Mouse (Mus musculus): Measurements from ENCODE around the gene Pde4dip.

The Pde4dip gene

DNA sequence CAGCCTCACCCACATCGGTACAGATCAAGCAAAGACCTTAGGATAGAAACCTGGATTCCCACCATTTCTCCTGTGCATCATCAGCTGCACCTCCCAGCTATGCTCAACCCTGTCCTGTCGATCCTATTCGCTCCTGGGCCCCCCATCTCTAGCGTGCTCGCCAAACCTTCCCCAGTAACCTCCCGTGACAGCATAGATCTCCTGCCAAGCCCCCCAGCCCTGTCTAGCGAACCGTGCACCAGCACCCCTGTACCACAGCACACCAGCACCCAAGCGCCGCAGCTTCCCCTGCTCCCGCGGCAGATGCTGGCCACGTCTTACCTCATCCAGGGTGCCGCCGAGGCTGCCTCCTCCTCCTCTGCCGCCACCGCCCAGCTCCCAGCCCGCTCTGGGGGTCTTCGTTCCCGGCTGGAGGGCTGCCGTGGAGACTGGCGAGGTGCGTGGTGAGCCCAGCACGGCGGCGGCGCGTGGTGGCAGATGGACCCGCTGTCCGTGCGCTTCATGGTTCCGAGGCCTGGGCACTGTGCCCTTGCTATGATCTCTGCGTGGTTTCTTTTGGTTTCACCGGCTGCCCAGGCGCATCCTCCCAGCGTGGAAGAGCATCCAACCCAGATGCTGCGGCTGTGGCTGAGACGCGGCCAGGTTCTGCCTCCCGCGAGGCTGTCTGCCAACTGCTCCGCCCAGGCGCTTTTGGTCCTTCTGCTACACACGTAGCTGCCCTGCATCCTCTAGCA, at the start of gene Pde4dip:
TSS of gene Pde4dip (minus strand) at position 540 of the 734 bp plus-strand sequence.
- no peak for DNase-seq

DNA sequence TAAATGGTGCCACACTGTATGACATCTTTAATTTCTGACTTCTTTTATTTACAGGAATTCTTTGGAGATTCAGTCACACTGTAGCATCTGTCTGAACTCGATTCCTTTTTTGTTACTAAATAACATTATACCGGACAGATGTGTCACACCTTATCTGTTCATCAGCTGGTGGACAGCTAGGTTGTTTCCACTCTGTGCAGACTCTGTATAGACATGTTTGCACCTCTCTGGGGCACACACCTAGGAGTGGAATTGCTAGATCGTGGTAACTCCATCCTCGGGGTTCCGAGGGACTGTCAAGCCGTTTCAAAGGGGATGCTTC, 49.4 kb upstream of the Pde4dip start:
- no peak for DNase-seq

DNA sequence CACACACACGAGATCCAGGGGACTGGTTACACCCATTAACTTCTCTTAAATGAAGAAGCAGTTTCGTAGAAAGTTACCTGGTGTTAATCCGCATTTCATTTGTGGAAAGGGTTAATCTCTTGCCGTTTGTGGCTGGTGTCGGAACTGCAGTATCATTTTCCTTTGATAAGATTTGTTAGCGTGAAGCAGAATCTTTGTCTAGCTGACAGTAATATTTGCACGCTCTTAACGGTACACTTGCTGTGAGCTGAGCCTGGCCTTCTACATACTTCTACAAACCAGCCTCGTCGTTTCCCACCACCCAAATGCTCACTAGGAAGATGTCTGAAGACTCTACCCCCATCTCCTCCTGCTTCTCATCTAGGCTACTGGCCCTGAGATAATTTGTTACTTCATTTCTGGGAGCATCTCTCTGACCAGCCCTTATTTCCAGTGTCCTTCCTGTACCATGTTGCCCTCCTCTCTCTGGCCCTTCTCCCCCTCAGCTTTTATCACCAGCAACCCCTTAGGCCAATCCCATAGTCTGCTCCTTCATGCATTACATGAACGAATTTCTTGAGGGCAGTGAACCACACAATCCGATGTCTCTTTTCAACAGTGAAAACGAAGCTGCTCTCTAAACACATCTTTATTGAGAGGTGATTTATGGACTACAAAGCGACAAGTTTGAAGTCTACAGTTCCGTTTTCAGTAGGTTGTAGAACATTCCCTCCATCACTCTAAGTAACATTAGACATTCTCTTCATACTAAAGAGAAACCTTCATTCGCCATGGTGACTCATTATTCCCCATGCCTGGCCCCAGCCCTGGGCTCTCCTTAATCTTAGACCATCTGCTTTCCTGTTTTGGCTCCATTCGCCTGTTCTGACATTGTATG, 48.8 kb upstream of the Pde4dip start:
- no peak for DNase-seq

DNA sequence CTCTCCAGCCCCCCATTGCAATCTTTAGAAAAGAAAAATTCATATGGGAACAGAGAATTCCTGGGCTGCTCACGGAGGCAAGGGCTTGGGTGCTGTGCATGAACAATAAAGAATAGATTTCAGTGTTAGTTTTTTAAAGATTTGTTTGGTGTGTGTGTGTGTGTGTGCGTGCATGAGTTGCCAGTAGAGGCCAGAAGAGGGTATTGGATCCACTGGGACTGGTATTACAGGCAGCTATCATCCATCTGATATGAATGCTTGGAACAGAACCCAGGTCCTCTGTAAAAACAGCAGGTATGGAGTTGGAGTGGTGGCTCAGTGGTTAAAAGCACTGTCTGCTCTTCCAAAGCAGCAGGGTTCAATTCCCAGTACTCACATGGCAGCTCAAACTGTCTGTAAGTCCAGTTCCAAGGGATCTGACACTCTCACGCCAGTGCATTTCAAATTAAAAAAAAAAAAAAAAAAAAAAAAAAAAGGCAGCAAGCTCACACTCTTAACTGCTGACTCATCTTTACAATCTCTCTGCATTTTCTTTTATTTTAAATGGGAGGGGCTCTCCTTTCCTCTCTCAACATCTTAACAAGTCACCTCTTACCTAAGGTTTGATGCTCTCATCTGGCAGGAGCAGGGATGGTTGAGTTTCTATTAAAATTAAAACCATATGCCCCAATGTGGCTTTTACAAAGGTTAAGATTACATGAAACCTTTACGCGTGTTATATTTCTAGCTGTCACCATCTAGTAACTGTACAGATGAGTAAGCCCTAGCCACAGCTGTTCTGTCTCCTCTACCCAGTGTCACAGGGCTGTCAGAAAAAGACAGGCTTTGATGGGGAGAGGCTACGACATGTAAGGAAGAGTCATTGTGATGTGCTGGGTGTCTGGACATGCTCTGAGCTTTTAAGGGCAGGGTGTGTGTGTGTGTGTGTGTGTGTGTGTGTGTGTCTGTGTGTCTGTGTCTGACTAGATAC, 46.1 kb upstream of the Pde4dip start:
- DNase-seq, result no peak

DNA sequence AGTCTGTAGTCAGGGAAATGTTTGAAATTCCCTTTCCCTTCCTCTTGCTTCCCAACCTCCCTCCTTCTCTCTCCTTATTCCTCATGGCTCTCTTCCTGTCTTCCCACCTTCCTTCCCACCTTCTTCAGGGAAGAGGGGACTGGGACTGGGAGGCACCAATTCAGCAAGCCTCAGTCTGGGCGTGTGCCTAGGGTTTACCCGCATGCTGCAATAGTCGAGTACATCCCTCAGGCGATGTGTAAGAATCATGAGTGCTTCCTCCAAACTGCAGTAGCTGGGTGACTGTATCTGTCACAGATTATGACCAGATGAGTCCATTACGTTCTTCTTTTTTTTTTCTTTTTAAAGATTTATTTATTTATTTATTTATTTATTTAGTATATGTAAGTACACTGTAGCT, 45.3 kb upstream of the Pde4dip start:
- no peak for DNase-seq

DNA sequence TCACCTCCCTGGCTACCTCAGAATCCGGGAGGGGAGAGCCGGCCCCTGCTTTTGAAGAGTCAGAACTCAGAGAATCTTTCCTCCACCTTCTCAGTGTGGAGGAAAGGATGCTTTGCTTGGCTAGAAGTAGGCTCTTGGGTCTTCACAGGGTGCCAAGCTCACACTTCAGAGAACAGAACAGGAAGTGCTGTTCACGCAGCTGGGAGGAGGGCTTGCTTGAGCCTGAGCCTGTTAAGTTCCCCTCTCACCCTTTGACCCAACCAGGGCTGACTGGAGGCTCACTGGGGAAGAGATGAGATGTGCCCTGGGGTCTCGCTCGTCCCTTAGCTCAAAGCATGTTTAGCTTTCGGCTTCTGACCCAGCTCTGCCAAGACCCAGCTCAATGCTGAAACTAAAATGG, 44.7 kb upstream of the Pde4dip start:
- DNase-seq, result peak; percentile 71

DNA sequence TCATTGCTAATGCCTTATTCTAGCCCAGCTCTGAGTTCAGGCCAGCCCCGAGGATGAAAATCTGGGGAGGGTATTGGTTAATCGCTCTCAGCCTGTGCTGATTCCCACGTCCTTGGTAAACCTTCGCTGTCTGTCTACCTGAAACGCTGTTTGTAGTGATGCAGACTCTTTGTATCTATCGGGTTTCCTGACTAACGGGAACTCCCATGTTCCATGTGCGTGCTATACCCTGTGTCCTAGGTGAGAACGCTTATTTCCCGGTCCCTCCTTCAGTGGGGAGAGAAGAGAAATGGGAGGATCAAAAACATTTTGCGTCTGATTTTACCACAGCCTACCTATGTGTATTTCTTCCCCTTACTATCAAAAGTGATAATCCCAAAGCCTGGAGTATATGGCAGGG, 44.3 kb upstream of the Pde4dip start:
- DNase-seq, result no peak

DNA sequence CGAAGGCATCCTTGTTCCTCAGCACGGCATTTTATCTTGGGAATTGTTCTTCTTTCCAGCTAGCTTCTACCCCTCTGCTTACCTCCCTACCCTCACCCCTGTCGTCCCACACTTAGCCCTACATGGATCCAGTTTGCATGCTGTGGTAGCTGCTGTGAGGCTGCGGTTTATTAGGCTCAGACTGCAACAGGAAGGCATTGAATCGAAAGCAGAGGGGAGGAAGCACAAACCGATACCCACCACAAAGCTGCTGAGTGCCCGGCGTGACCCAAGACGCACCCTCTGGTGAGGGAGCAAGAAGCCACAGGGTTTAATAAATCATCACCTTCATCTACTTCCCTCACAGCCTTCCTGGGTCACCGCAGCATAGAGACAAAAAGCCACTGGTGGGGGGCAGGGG, 43.6 kb upstream of the Pde4dip start:
- peak; percentile 66 for DNase-seq

DNA sequence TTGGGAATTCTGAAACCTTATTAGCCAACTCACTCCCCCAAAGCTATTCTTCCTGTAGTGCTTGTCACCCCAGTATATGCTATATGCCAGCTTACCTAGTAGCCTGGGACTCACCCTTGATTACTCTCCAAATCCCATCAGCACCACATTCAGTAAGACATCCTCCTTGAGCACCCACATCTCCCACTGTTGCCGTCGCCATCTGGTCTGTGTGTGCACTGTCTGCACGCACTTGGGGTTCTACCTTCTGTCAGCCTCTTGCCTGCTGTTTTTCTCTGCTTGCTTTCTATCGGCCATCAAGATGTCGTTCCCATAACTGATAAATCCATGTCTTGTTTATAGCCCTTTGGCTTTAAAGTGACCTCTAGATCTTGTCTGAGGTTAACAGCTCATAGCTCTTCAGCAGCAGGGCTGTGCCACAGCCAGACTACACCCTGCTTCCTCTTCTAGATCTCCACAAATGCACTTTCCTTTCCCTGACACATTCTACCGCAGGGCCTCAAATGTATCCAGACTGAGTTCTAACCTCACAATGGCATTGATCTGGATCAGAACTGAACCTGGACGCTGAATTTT, 42.9 kb upstream of the Pde4dip start:
- DNase-seq, result no peak

DNA sequence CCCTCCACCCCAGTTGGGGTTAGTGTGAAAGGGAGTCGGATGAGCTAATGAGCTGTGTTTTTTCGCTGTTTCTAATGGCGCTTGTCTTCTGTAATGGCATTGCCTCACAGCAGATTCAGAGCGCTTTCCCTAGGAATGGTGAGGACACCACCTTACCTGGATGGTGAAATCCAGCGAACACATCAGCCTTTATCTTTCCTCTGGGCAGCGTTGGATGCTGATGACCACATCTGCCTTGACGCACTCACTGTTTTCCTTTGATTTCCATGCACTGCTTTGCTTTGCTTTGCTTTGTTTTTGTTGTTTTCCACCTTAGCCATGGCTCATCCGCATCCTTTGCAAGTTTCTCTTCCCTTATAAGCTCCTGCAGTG, 42.3 kb upstream of the Pde4dip start:
- DNase-seq, result no peak

DNA sequence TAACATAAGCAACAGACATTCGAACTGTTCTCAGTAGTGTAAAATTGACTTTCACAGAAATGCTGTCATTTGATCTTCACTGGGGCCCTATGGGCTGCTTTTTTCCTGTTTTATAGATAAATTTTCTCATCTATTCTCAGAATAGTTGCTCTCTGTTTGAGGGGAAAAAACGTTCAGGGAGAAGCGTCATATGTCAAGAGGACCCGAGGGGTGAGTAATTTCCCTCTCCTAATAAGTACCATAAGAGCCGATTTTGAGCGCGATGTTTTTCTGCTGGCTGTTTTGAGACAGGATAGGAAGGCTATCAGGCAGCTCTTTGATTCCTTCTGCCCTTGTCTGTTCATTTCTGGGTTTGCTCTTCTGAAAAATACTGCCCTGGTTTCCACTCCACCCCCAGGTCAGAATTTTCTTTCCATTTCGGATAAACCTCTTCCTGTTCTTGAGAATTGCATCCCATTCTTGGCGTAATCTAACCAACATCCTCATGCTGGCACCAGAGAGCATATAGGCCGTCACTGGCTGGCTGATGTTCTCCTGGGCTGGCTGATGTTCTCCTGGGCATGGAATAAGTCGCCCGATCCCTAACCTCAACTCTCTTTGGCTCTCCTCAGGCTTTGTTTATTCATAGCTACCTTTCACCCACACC, 41.8 kb upstream of the Pde4dip start:
- DNase-seq, result peak; percentile 45

DNA sequence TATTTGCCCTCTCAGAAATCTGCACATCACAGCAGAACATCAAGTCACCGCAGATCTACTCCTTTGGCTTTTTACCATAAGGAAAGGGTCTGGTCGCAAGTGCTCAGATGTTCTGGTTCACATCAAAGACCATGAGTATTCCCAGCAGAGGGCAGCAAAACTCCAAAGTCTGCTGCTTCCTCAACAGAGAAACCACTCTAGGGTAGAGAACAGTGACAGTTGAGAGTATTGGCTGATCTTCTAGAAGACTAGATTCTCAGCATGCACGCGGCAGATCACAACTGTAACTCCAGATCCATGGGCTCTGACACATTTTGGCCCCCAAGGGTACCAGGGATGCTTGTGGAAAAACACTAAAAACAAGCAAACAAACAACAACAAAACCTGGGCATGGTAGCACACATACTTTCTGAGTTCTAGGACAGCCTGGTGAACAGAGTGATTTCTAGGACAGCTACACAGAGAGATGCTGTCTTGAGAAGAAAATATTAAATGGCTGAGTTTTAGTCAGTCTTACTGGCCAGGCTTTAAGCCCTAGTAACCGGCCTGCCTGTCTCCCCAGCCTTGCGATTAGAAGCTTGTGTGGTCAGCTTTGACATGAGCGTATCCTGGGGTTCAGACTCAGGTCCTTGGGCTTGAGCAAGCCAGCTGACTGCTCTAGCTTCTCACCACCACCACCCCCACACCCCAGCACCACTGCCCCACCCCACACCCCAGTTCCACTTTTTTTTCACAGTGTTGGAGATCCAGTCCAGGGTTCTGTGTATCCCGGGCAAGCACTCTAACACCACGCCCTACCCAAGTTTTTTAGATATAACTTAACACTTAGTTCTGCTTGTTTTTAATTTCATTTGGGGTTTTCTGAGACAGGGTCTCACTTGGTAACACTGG, 40.7 kb upstream of the Pde4dip start:
- DNase-seq, result peak; percentile 95

DNA sequence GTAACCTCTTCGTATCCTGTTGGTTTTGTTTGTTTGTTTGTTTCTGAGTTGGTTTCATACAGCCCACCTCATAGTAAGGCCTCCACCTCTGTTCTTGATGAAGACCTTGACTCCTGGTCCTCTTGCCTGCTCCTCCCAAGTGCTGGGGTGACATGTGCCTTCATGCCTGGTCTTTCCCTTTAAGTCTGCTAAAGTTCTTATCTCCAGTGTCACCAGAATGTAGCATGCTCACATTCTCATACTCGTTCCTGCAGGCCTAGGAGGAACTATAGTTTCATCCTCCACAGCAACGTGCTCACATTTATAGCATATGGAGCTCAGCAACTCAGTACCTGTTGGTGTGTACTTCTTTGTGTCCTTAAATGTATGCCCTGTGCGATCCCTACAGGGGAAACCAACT, 38.8 kb upstream of the Pde4dip start:
- no peak for DNase-seq

DNA sequence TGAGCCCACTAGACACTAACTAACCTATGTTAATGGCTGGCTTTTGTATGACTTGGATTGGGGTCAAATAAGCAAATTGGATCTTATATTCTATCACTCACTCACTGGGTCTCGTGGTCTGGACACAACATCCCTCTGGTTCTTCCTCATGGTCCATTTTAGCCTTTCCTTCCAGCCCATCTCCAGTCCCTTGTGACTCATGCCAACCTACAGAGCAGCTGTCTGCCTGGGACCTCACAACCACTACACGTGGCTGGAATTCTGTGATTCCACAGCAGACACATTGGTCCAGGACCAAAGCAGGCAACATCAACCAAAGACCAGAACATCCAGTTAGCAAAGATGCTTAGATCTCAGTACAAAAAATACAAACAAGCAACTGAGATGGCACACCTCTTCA, 36.7 kb upstream of the Pde4dip start:
- DNase-seq, result no peak

DNA sequence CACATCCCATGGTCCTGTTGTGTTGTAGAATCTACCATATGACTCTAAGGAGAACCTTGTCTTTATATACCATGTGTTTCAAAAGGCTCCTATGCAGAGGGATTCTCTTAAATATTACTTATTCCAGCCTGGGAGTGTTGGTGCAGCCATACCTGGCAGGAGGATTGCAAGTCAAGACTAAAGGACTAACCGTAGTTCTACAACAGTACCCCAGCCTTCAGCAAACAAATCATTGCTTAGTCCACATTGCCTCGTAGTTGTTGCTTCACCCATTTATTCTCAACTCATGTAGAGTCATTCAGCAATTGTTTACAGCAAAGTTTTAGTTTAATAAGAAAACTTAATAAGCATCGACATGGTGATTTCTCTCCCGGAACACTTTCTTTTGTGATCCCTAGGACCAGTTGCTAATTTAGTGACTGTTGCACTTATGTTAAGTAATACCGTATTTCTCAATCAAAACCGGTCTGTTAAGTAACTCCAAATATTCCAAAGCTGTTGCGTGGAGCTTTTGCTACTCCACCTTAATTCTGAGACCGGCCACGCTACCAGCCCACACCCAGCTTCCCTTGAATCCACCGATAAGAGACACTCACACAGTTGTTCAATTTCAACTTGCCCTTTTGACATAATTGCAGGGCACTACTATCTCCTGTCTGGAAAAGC, 30.5 kb upstream of the Pde4dip start:
- DNase-seq, result peak; percentile 69

DNA sequence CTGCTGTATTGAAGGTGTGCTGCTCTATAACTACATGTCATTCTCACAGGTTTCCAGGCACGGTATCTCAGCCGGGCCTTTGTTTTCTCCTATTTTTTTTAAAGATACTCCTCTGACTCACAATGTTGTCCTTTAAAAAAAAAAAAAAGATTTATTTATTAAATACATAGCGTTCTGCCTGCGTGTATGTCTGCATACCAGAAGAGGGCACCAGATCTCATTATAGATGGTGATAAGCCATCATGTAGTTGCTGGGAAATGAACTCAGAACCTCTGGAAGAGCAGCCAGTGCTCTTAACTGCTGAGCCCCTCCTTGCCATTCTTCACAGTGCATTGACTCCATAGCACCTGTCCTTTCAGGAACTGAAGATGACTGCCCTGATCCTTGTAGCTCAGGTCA, 26.6 kb upstream of the Pde4dip start:
- DNase-seq, result no peak

DNA sequence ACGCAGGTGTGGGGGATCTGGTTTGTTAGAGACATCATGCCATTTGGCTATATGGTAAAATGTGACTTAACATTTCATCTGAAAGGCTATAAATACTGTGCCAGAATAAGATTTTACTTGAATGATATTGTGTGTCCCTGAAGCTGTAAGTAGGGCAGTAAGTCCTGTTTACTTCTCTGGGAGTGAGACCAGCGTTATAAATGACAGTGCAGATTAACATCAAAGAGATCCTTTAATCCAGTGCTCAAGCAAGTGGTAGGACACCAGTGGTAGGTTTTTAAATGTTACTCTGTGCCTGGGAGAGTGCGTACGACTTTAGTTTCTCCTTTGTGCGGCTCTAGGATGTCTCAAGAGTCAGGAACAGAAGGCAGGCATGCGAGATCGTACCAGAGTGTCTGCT, 22.6 kb upstream of the Pde4dip start:
- DNase-seq, result no peak

DNA sequence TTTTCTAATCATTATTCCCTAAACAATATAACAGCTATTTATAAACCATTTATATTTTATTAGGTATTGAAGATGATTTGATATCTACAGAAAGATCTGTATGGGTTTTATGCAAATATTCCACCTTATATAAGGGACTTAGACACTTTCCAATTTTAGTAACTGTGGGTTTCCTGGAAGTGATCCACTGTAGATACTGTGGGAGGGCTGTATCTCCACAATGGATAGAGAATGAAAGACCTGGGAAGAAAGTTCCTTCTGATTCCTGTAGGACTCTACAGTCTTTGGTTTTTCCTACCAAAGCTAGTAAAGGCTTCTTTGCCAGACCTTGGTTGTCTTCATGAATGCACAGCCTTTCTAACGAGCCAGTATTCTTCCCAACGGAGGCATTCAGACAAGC, 21.2 kb upstream of the Pde4dip start:
- no peak for DNase-seq

DNA sequence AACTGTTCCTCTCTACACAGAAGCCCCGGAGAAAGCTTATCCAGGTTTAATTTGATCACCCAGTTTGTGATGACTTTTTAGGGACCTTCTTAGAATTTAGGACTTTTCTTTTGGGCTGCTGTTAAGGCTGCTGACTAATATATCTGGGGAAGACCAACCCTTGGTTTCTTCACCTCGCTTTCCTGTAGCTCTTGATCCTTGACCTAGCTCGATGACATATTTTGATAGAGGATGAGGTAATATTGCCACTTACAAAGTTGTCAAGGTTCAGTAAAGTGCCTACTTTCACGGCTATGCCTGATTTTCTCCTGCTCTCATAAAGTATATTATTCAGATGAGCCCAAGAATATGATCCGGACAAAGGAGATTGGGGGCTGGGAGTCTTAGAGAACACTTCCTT, 13.1 kb upstream of the Pde4dip start:
- DNase-seq, result no peak

Measured in lung, postnatal 36 days (tissue).